Mouse (Mus musculus) heart, embryonic 16.5 days (tissue): ENCODE data around the gene Hpn. TPM values are rescaled to one million over a fixed set of nuclear protein-coding genes. Genes with fewer than 3 reads are reported as not detected.

ENCODE experiments used
- ATAC-seq: fragments of 200-750 bp; cut with Nextera tagmentation; replicated peaks from 2 replicates; pipeline ENCODE4 v1.8.0; 2017; ENCODE audit warnings: moderate number of reproducible peaks; ENCODE audit not compliant: insufficient read depth, low FRiP score; ENCODE audit errors: extremely low read depth
- H3K27ac ChIP-seq: fragments of 300-500 bp; sonication (generic); 2 replicates; pipeline ENCODE4 v1.5.1; 2014; ENCODE audit warnings: mild to moderate bottlenecking, low read length, control low read depth, moderate library complexity
- H3K27me3 ChIP-seq: fragments of 300-500 bp; sonication (generic); 2 replicates; pipeline ENCODE4 v1.6.1; 2014; ENCODE audit warnings: low read length, mixed read lengths; ENCODE audit not compliant: control insufficient read depth, insufficient read depth
- H3K36me3 ChIP-seq: fragments of 300-500 bp; sonication (generic); 2 replicates; pipeline ENCODE4 v1.6.1; 2014; ENCODE audit not compliant: control insufficient read depth, insufficient read depth
- H3K4me1 ChIP-seq: fragments of 300-500 bp; sonication (generic); 2 replicates; pipeline ENCODE4 v1.6.1; 2014; ENCODE audit warnings: low read length, mixed read lengths; ENCODE audit not compliant: control insufficient read depth, insufficient read depth
- H3K4me2 ChIP-seq: fragments of 300-500 bp; sonication (generic); 2 replicates; pipeline ENCODE4 v1.6.1; 2014; ENCODE audit warnings: low read depth, mild to moderate bottlenecking, control low read depth, low read length
- H3K4me3 ChIP-seq: fragments of 300-500 bp; sonication (generic); 2 replicates; pipeline ENCODE4 v1.5.1; 2014; ENCODE audit warnings: mild to moderate bottlenecking, control low read depth, low read length
- H3K9ac ChIP-seq: fragments of 300-500 bp; sonication (generic); 2 replicates; pipeline ENCODE4 v1.6.1; 2014; ENCODE audit warnings: low read length, control low read depth
- H3K9me3 ChIP-seq: fragments of 300-500 bp; sonication (generic); replicated peaks from 2 replicates; pipeline ENCODE4 v1.6.1; 2016; ENCODE audit warnings: low read length; ENCODE audit not compliant: control insufficient read depth
- WGBS: fragments of 180-500 bp; shearing (Covaris S2); extraction: QIAGEN DNeasy Blood & Tissue Kit; methylation state at CpG from one replicate; pipeline ENCODE4 v1.1.7; 2014; 5-methylcytosine and 5-hydroxymethylcytosine counted together
- polyA plus RNA-seq: library from polyadenylated mRNA; unstranded; fragments of >200 nt; fragmentation: Nextera tagmentation; extraction: Ambion mirVana; gene quantifications from 2 replicates; pipeline ENCODE4 v1.2.1, GENCODE M21; 2015

The Hpn gene
- polyA plus RNA-seq, 1 experiment from 2014 or later = 2.6 TPM

- no peaks in the 10 kb centered on the region for H3K27me3 ChIP-seq
- peaks cover 16% of the 10 kb centered on the region for H3K4me1 ChIP-seq
- H3K27ac ChIP-seq = no peak overlapping the region
- no peaks in the 10 kb centered on the region; the same call in 1 of the 2 replicates for H3K9me3 ChIP-seq
- ATAC-seq = no peak
- no peak overlapping the region for H3K4me2 ChIP-seq
- WGBS = 52% methylated on average over 9 of the region's 9 CpGs
- no peaks in the 10 kb centered on the region for H3K36me3 ChIP-seq
- no peak overlapping the region for H3K4me3 ChIP-seq
- H3K9ac ChIP-seq = no peak overlapping the region
Observed at GRCm38 (mm10) chr7:31084140-31084539, 30.9 kb downstream of the Hpn start.

- peak overlapping the region; percentile 11; the same call in 1 of the 2 replicates for H3K9ac ChIP-seq
Observed at GRCm38 (mm10) chr7:31082831-31083588, 32.1 kb downstream of the Hpn start.

GRCm38 (mm10) chr7:31082106-31082505 is 33.0 kb downstream of the Hpn start:
- no peaks in the 10 kb centered on the region; the same call in 1 of the 2 replicates for H3K9me3 ChIP-seq
- H3K4me3 ChIP-seq = no peak overlapping the region

More at GRCm38 (mm10) chr7:31082831-31083588, 32.1 kb downstream of the Hpn start:
- Histone ChIP-seq H3K36me3 (no peaks in the 10 kb centered on the region), H3K4me2 (no peak overlapping the region), H3K4me1 (peaks cover 15% of the 10 kb centered on the region), H3K4me3 (no peak overlapping the region), H3K9me3 (no peaks in the 10 kb centered on the region; the same call in 1 of the 2 replicates), H3K27ac (no peak overlapping the region), H3K27me3 (no peaks in the 10 kb centered on the region)
- ATAC-seq = no peak
- 62% methylated on average over 14 of the region's 14 CpGs for WGBS

GRCm38 (mm10) chr7:31081106-31081505 is 34.0 kb downstream of the Hpn start:
- Histone ChIP-seq H3K36me3 (no peaks in the 10 kb centered on the region), H3K27ac (no peak overlapping the region), H3K9ac (no peak overlapping the region), H3K27me3 (no peaks in the 10 kb centered on the region), H3K4me3 (no peak overlapping the region), H3K9me3 (no peaks in the 10 kb centered on the region; the same call in 1 of the 2 replicates), H3K4me2 (no peak overlapping the region), H3K4me1 (peaks cover 4% of the 10 kb centered on the region)
- 36% methylated on average over 1 of the region's 1 CpGs for WGBS
- ATAC-seq = no peak

More at GRCm38 (mm10) chr7:31082106-31082505, 33.0 kb downstream of the Hpn start:
- Histone ChIP-seq H3K4me2 (no peak overlapping the region), H3K27me3 (no peaks in the 10 kb centered on the region), H3K36me3 (no peaks in the 10 kb centered on the region), H3K4me1 (peaks cover 6% of the 10 kb centered on the region), H3K27ac (no peak overlapping the region), H3K9ac (no peak overlapping the region)
- no peak for ATAC-seq

GRCm38 (mm10) chr7:31080611-31081010 is 34.5 kb downstream of the Hpn start:
- 60% methylated on average over 3 of the region's 3 CpGs for WGBS
- no peaks in the 10 kb centered on the region; the same call in 1 of the 2 replicates for H3K9me3 ChIP-seq
- no peak overlapping the region for H3K27ac ChIP-seq
- H3K9ac ChIP-seq = no peak overlapping the region
- no peak overlapping the region for H3K4me2 ChIP-seq
- no peaks in the 10 kb centered on the region for H3K36me3 ChIP-seq
- peaks cover 4% of the 10 kb centered on the region for H3K4me1 ChIP-seq
- H3K27me3 ChIP-seq = no peaks in the 10 kb centered on the region
- no peak for ATAC-seq
- no peak overlapping the region for H3K4me3 ChIP-seq

- WGBS = 79% methylated on average over 8 of the region's 8 CpGs
Observed at GRCm38 (mm10) chr7:31079670-31080069, 35.4 kb downstream of the Hpn start.

GRCm38 (mm10) chr7:31077885-31078445 is 37.1 kb downstream of the Hpn start:
- Histone ChIP-seq H3K36me3 (no peaks in the 10 kb centered on the region), H3K4me2 (no peak overlapping the region), H3K27me3 (no peaks in the 10 kb centered on the region), H3K4me3 (no peak overlapping the region), H3K4me1 (no peaks in the 10 kb centered on the region), H3K9me3 (no peaks in the 10 kb centered on the region; the same call in 1 of the 2 replicates), H3K27ac (no peak overlapping the region), H3K9ac (no peak overlapping the region)
- WGBS = 30% methylated on average over 5 of the region's 5 CpGs
- no peak for ATAC-seq

More at GRCm38 (mm10) chr7:31079670-31080069, 35.4 kb downstream of the Hpn start:
- Histone ChIP-seq H3K9me3 (no peaks in the 10 kb centered on the region; the same call in 1 of the 2 replicates), H3K4me2 (no peak overlapping the region), H3K27ac (no peak overlapping the region), H3K9ac (no peak overlapping the region), H3K36me3 (no peaks in the 10 kb centered on the region), H3K27me3 (no peaks in the 10 kb centered on the region), H3K4me3 (no peak overlapping the region), H3K4me1 (no peaks in the 10 kb centered on the region; the same call in 1 of the 2 replicates)
- ATAC-seq = no peak

GRCm38 (mm10) chr7:31077470-31077869 is 37.6 kb downstream of the Hpn start:
- no peaks in the 10 kb centered on the region for H3K27me3 ChIP-seq
- no peak for ATAC-seq
- H3K9ac ChIP-seq = no peak overlapping the region
- no peaks in the 10 kb centered on the region; the same call in 1 of the 2 replicates for H3K9me3 ChIP-seq
- no peak overlapping the region for H3K27ac ChIP-seq
- WGBS = 55% methylated on average over 6 of the region's 6 CpGs
- no peaks in the 10 kb centered on the region for H3K4me1 ChIP-seq
- H3K4me3 ChIP-seq = no peak overlapping the region
- H3K4me2 ChIP-seq = no peak overlapping the region
- no peaks in the 10 kb centered on the region for H3K36me3 ChIP-seq

GRCm38 (mm10) chr7:31076492-31076891 is 38.6 kb downstream of the Hpn start, which contains the start of gene Fxyd3:
Gene Fxyd3 (minus strand): TSS chr7:31076704.
- 51% methylated on average over 5 of the region's 5 CpGs for WGBS
- ATAC-seq = no peak
- Histone ChIP-seq H3K9ac (no peak within 1 kb of the TSS), H3K27ac (no peak within 1 kb of the TSS), H3K36me3 (no peaks in the 10 kb centered on the region), H3K4me3 (no peak within 1 kb of the TSS), H3K27me3 (no peaks in the 10 kb centered on the region), H3K4me2 (peak within 1 kb of the TSS; percentile 10; the same call in 1 of the 2 replicates), H3K9me3 (no peaks in the 10 kb centered on the region; the same call in 1 of the 2 replicates), H3K4me1 (no peaks in the 10 kb centered on the region)
